Mouse (Mus musculus) intestine, postnatal 0 days (tissue): ENCODE data around the gene Tff2. TPM values are rescaled to one million over a fixed set of nuclear protein-coding genes. Genes with fewer than 3 reads are reported as not detected.

Source experiments
- ATAC-seq: fragments of 200-750 bp; cut with Nextera tagmentation; 2 replicates; pipeline ENCODE4 v1.8.0; 2017; ENCODE audit warnings: mild to moderate bottlenecking, moderate TSS enrichment, moderate library complexity
- H3K27ac ChIP-seq: fragments of 300-500 bp; sonication (generic); 2 replicates; pipeline ENCODE4 v1.5.1; 2014; ENCODE audit warnings: mild to moderate bottlenecking, low read depth, low read length, moderate library complexity
- H3K27me3 ChIP-seq: fragments of 300-500 bp; sonication (generic); replicated peaks from 2 replicates; pipeline ENCODE4 v1.6.1; 2014; ENCODE audit warnings: low read length, mixed read lengths; ENCODE audit not compliant: control insufficient read depth, insufficient read depth
- H3K36me3 ChIP-seq: fragments of 300-500 bp; sonication (generic); 2 replicates; pipeline ENCODE4 v1.6.1; 2014; ENCODE audit warnings: mild to moderate bottlenecking, moderate library complexity; ENCODE audit not compliant: control insufficient read depth, insufficient read depth
- H3K4me1 ChIP-seq: fragments of 300-500 bp; sonication (generic); replicated peaks from 2 replicates; pipeline ENCODE4 v1.6.1; 2014; ENCODE audit warnings: antibody characterized with exemption, low read length, mixed read lengths; ENCODE audit not compliant: control insufficient read depth, insufficient read depth
- H3K4me2 ChIP-seq: fragments of 300-500 bp; sonication (generic); replicated peaks from 2 replicates; pipeline ENCODE4 v1.6.1; 2014; ENCODE audit warnings: low read depth, mild to moderate bottlenecking, moderate library complexity
- H3K4me3 ChIP-seq: fragments of 300-500 bp; sonication (generic); 2 replicates; pipeline ENCODE4 v1.5.1; 2014; ENCODE audit warnings: low read depth, low read length
- H3K9ac ChIP-seq: fragments of 300-500 bp; sonication (generic); 2 replicates; pipeline ENCODE4 v1.6.1; 2014; ENCODE audit warnings: mild to moderate bottlenecking, low read depth, low read length
- H3K9me3 ChIP-seq: fragments of 300-500 bp; sonication (generic); 2 replicates; pipeline ENCODE4 v1.6.1; 2016; ENCODE audit warnings: mixed run types; ENCODE audit not compliant: control insufficient read depth
- CTCF ChIP-seq: sonication (generic); IDR thresholded peaks from 2 replicates; pipeline ENCODE4 v1.5.1; 2016; ENCODE audit warnings: low read depth, mild to moderate bottlenecking, control low read depth, antibody characterized with exemption, moderate library complexity
- WGBS: fragments of 180-500 bp; shearing (Covaris S2); extraction: QIAGEN DNeasy Blood & Tissue Kit; methylation state at CpG from one replicate; pipeline ENCODE4 v1.1.7; 2014; 5-methylcytosine and 5-hydroxymethylcytosine counted together
- polyA plus RNA-seq: library from polyadenylated mRNA; unstranded; fragments of >200 nt; fragmentation: Nextera tagmentation; extraction: Ambion mirVana; gene quantifications from 2 replicates; pipeline ENCODE4 v1.2.1, GENCODE M21; 2015

Tff2 gene
- 116 and 203 TPM in 2 replicates for polyA plus RNA-seq

- peak; percentile 57; the same call in 1 of the 2 replicates for ATAC-seq
- Histone ChIP-seq H3K4me3 (no peak within 1 kb of the TSS), H3K27me3 (no peaks in the 10 kb centered on the region), H3K4me1 (0 out of 2 replicates have a peak, but pooled peaks cover 4% of the 10 kb centered on the region), H3K9me3 (no peaks in the 10 kb centered on the region), H3K9ac (no peak within 1 kb of the TSS), H3K36me3 (no peaks in the 10 kb centered on the region), H3K4me2 (no peak within 1 kb of the TSS), H3K27ac (no peak within 1 kb of the TSS)
- WGBS = 44% methylated on average over 15 of the region's 15 CpGs
- TF ChIP-seq CTCF = 0 out of 2 replicates have a peak, but pooled peaks have one; percentile 2
Observed at GRCm38 (mm10) chr17:31144040-31145037, at the start of gene Tff2. Gene Tff2 (minus strand): TSS chr17:31144282.

- Histone ChIP-seq H3K4me1 (no peaks in the 10 kb centered on the region), H3K9me3 (no peaks in the 10 kb centered on the region), H3K27me3 (no peaks in the 10 kb centered on the region), H3K27ac (no peak overlapping the region), H3K36me3 (no peaks in the 10 kb centered on the region), H3K9ac (no peak overlapping the region), H3K4me2 (no peak overlapping the region), H3K4me3 (no peak overlapping the region)
- no peak for ATAC-seq
- TF ChIP-seq CTCF = no peak
- 67% methylated on average over 9 of the region's 9 CpGs for WGBS
Observed at GRCm38 (mm10) chr17:31193360-31193759, 49.3 kb upstream of the Tff2 start.

GRCm38 (mm10) chr17:31192663-31193062 is 48.6 kb upstream of the Tff2 start:
- Histone ChIP-seq H3K27ac (no peak overlapping the region), H3K9ac (no peak overlapping the region), H3K4me1 (no peaks in the 10 kb centered on the region), H3K4me3 (no peak overlapping the region), H3K9me3 (no peaks in the 10 kb centered on the region), H3K27me3 (no peaks in the 10 kb centered on the region), H3K36me3 (no peaks in the 10 kb centered on the region), H3K4me2 (no peak overlapping the region)
- TF ChIP-seq CTCF = no peak
- 38% methylated on average over 2 of the region's 2 CpGs for WGBS
- ATAC-seq = no peak

GRCm38 (mm10) chr17:31191825-31192224 is 47.7 kb upstream of the Tff2 start:
- no peak overlapping the region for H3K4me3 ChIP-seq
- WGBS = 74% methylated on average over 8 of the region's 8 CpGs
- ATAC-seq = no peak
- TF ChIP-seq CTCF = no peak
- H3K9ac ChIP-seq = no peak overlapping the region
- H3K27me3 ChIP-seq = no peaks in the 10 kb centered on the region
- no peaks in the 10 kb centered on the region for H3K4me1 ChIP-seq
- no peaks in the 10 kb centered on the region for H3K9me3 ChIP-seq
- no peaks in the 10 kb centered on the region for H3K36me3 ChIP-seq
- no peak overlapping the region for H3K4me2 ChIP-seq
- no peak overlapping the region for H3K27ac ChIP-seq

GRCm38 (mm10) chr17:31187370-31187769 is 43.3 kb upstream of the Tff2 start:
- Histone ChIP-seq H3K9ac (no peak overlapping the region), H3K36me3 (no peaks in the 10 kb centered on the region), H3K27me3 (no peaks in the 10 kb centered on the region), H3K4me2 (no peak overlapping the region), H3K27ac (no peak overlapping the region), H3K4me1 (no peaks in the 10 kb centered on the region), H3K9me3 (no peaks in the 10 kb centered on the region), H3K4me3 (no peak overlapping the region)
- 18% methylated on average over 4 of the region's 4 CpGs for WGBS
- no peak for ATAC-seq
- peak; percentile 96 for TF ChIP-seq CTCF

GRCm38 (mm10) chr17:31184269-31184990 is 40.3 kb upstream of the Tff2 start:
- Histone ChIP-seq H3K4me3 (no peak overlapping the region), H3K9ac (no peak overlapping the region), H3K9me3 (no peaks in the 10 kb centered on the region), H3K27ac (no peak overlapping the region), H3K36me3 (no peaks in the 10 kb centered on the region), H3K4me2 (0 out of 2 replicates have a peak overlapping the region, but pooled peaks have one; percentile 4), H3K4me1 (no peaks in the 10 kb centered on the region), H3K27me3 (no peaks in the 10 kb centered on the region)
- ATAC-seq = peak; percentile 25; the same call in 1 of the 2 replicates
- TF ChIP-seq CTCF = no peak
- WGBS = 71% methylated on average over 12 of the region's 12 CpGs
